Mouse (Mus musculus): ENCODE data around the gene Smg6.

Gene Smg6

GRCm38 (mm10) chr11:74929111-74929510, 3.5 kb downstream of the Smg6 start:
- no peak for DNase-seq (ENCODE audit: low spot score in 2 of 2)

GRCm38 (mm10) chr11:74930391-74930790, 4.8 kb downstream of the Smg6 start:
- no peak for DNase-seq (ENCODE audit: low spot score in 2 of 2)

- no peak for DNase-seq (ENCODE audit: low spot score in 2 of 2)
Measured at GRCm38 (mm10) chr11:74946348-74946747, 20.7 kb downstream of the Smg6 start.

- DNase-seq (ENCODE audit: low spot score in 2 of 2) = peak in 1 of 2 experiments; percentile 4
Measured at GRCm38 (mm10) chr11:74954901-74955300, 29.3 kb downstream of the Smg6 start.

- DNase-seq (ENCODE audit: low spot score in 2 of 2) = no peak
Measured at GRCm38 (mm10) chr11:74956006-74956405, 30.4 kb downstream of the Smg6 start.

- DNase-seq (ENCODE audit: low spot score in 2 of 2) = no peak
Measured at GRCm38 (mm10) chr11:74957600-74957999, 32.0 kb downstream of the Smg6 start.

GRCm38 (mm10) chr11:74959501-74959900, 33.9 kb downstream of the Smg6 start:
- no peak for DNase-seq (ENCODE audit: low spot score in 2 of 2)

- DNase-seq (ENCODE audit: low spot score in 2 of 2) = no peak
Measured at GRCm38 (mm10) chr11:74960031-74960551, 34.5 kb downstream of the Smg6 start.

GRCm38 (mm10) chr11:74961953-74962352, 36.3 kb downstream of the Smg6 start:
- DNase-seq (ENCODE audit: low spot score in 2 of 2) = no peak

- DNase-seq (ENCODE audit: low spot score in 2 of 2) = no peak
Measured at GRCm38 (mm10) chr11:74962846-74963407, 37.3 kb downstream of the Smg6 start.

GRCm38 (mm10) chr11:74965516-74965915, 39.9 kb downstream of the Smg6 start:
- no peak for DNase-seq (ENCODE audit: low spot score in 2 of 2)

- no peak for DNase-seq (ENCODE audit: low spot score in 2 of 2)
Measured at GRCm38 (mm10) chr11:74973290-74974157, 47.9 kb downstream of the Smg6 start.

- DNase-seq (ENCODE audit: low spot score in 2 of 2) = no peak
Measured at GRCm38 (mm10) chr11:74974615-74975014, 49.0 kb downstream of the Smg6 start.

- DNase-seq (ENCODE audit: low spot score in 2 of 2) = no peak
Measured at GRCm38 (mm10) chr11:74976835-74977687, 51.4 kb downstream of the Smg6 start.

GRCm38 (mm10) chr11:74981464-74981863, 55.8 kb downstream of the Smg6 start:
- peak; percentile 69 to 72 for DNase-seq (ENCODE audit: low spot score in 2 of 2)

GRCm38 (mm10) chr11:74982241-74982640, 56.6 kb downstream of the Smg6 start:
- no peak for DNase-seq (ENCODE audit: low spot score in 2 of 2)

- DNase-seq (ENCODE audit: low spot score in 2 of 2) = no peak
Measured at GRCm38 (mm10) chr11:74988162-74988561, 62.5 kb downstream of the Smg6 start.

GRCm38 (mm10) chr11:74989047-74989446, 63.4 kb downstream of the Smg6 start:
- DNase-seq (ENCODE audit: low spot score in 2 of 2) = no peak

GRCm38 (mm10) chr11:74990501-74990900, 64.9 kb downstream of the Smg6 start:
- no peak for DNase-seq (ENCODE audit: low spot score in 2 of 2)

GRCm38 (mm10) chr11:74991290-74991689, 65.7 kb downstream of the Smg6 start:
- DNase-seq (ENCODE audit: low spot score in 2 of 2) = no peak

GRCm38 (mm10) chr11:74992427-74992987, 66.9 kb downstream of the Smg6 start:
- peak in 1 of 2 experiments; percentile 20 for DNase-seq (ENCODE audit: low spot score in 2 of 2)

- no peak for DNase-seq (ENCODE audit: low spot score in 2 of 2)
Measured at GRCm38 (mm10) chr11:74994141-74994540, 68.5 kb downstream of the Smg6 start.

Data from urinary bladder, adult 18-20 months (tissue).